39 mouse cellular contexts compared by ENCODE assay signal in the genomic region with DNA sequence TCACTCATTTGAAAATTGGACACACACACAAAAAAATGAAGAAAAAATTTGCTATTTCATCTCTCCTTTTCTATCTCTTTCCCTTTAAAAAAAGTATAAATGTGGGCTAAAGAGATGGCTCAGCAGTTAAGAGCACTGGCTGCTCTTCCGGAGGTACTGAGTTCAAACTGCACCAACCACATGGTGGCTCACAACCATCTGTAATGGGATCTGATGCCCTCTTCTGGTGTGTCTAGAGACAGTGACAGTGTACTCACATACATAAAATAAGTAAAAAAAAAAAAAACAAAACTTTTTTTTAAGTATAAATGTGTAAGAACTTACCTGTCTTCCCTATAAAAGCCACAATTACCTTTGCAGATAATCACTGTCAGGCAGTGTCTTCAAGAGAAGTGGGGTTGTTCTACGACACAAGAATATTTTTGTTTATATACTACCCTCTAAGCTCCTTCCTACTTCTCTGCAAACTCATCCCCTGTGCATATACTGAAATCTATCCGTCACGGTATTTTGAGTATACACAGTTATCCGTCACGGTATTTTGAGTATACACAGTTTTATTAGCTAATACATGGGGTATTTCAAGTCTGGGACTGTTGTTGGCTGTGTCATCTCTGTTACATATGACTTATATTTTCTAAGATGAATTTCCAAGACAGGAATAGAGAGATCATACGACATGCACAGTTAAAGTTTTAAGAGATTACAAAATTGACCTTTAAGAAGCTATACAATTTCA. TPM values are rescaled to one million over a fixed set of nuclear protein-coding genes. Genes with fewer than 3 reads are reported as not detected.
DNase-seq lines count a peak whose midpoint lies in the region; ATAC-seq and TF ChIP-seq lines count a peak whose summit lies in the region.
"Had no signal": no experiment of that assay in that cellular context is flagged by ENCODE, and none has a peak within 500 bp of the region (broad histone marks: within the 10 kb centered on the region; RNA-seq: fewer than 3 reads in every experiment).

No protein-coding gene starts in this region.

- TF ChIP-seq POLR2A in MEL (IDR thresholded peaks at IDR 0.05; ENCODE audit: control insufficient read depth in 1 of 2, insufficient read depth in 1 of 2, low read depth in 1 of 2, low read length in 2 of 2, poor library complexity in 1 of 2): no peak

- no peaks in the 10 kb centered on the region for H3K27me3 ChIP-seq in megakaryocyte, embryonic 14.5 days (replicated peaks)
- H3K27me3 ChIP-seq in MEL (ENCODE audit: control insufficient read depth in 1 of 2, insufficient read depth in 2 of 2, low read length in 2 of 2): no peaks in the 10 kb centered on the region
- H3K27me3 ChIP-seq in neural tube, embryonic 15.5 days (replicated peaks): no peaks in the 10 kb centered on the region
- H3K27me3 ChIP-seq: embryonic facial prominence, embryonic 15.5 days; forebrain, embryonic 12.5 days; hindbrain, embryonic 12.5 days; midbrain, embryonic 12.5 days; neural tube, embryonic 13.5 days; Patski had no signal

- no peak for TF ChIP-seq EP300 in MEL (IDR thresholded peaks at IDR 0.05; ENCODE audit: low read depth in 1 of 2, low read length in 2 of 2)

- H3K36me3 ChIP-seq in megakaryocyte, embryonic 14.5 days (replicated peaks; ENCODE audit: low read length): peaks cover 20% of the 10 kb centered on the region
- peaks cover 3 to 49% of the 10 kb centered on the region in 2 experiments for H3K36me3 ChIP-seq in MEL (ENCODE audit: control insufficient read depth in 1 of 2, insufficient read depth in 2 of 2, low read length in 2 of 2)
- H3K36me3 ChIP-seq in neural tube, embryonic 15.5 days: no peaks in the 10 kb centered on the region
- H3K36me3 ChIP-seq: embryonic facial prominence, embryonic 10.5 days; embryonic facial prominence, embryonic 15.5 days; forebrain, embryonic 12.5 days; hindbrain, embryonic 12.5 days; limb, embryonic 12.5 days; midbrain, embryonic 12.5 days; neural tube, embryonic 13.5 days had no signal

- H3K9me3 ChIP-seq in megakaryocyte, embryonic 14.5 days: no peaks in the 10 kb centered on the region
- no peaks in the 10 kb centered on the region for H3K9me3 ChIP-seq in MEL (replicated peaks; ENCODE audit: insufficient read depth, low read length)
- H3K9me3 ChIP-seq in neural tube, embryonic 15.5 days (replicated peaks): no peaks in the 10 kb centered on the region
- H3K9me3 ChIP-seq: embryonic facial prominence, embryonic 10.5 days; embryonic facial prominence, embryonic 15.5 days; forebrain, embryonic 12.5 days; hindbrain, embryonic 12.5 days; limb, embryonic 12.5 days; midbrain, embryonic 12.5 days; neural tube, embryonic 13.5 days had no signal

- peaks cover 11% of the 10 kb centered on the region for H3K79me2 ChIP-seq in MEL (ENCODE audit: control insufficient read depth, insufficient read depth, low read length, poor library complexity)

- WGBS in neural tube, embryonic 15.5 days: 93% methylated on average over 7 of the region's 7 CpGs

- ATAC-seq in megakaryocyte, adult 5-6 weeks (ENCODE audit: poor library complexity, severe bottlenecking): no peak
- no peak for ATAC-seq in neural tube, embryonic 15.5 days (ENCODE audit: low FRiP score)
- ATAC-seq: CD4-positive, CD25-positive, alpha-beta regulatory T cell, adult 4 months; forebrain, postnatal 0 days; hindbrain, postnatal 0 days; intestine, embryonic 16.5 days; Patski had no signal

- no peak for DNase-seq in gastrocnemius, adult 2 months
- DNase-seq in gastrocnemius, adult 18-20 months (ENCODE audit: low spot score): no peak
- DNase-seq in MEL (ENCODE audit: low read depth, low spot score): peak; percentile 75
- DNase-seq in lung, postnatal 4 days: no peak
- DNase-seq: cerebellum, adult 8-10 months; cerebellum, postnatal 25 days; forebrain, postnatal 0 days; heart, postnatal 36 days; kidney, adult 8-10 months; kidney, postnatal 4 days; lung, postnatal 36 days; thymus, postnatal 14 days had no signal

- H3K4me1 ChIP-seq in megakaryocyte, embryonic 14.5 days: peaks cover 66% of the 10 kb centered on the region
- peaks cover 19 to 44% of the 10 kb centered on the region in 2 experiments for H3K4me1 ChIP-seq in MEL (ENCODE audit: control insufficient read depth in 1 of 2, insufficient read depth in 2 of 2, low read length in 2 of 2)
- peaks cover 10% of the 10 kb centered on the region for H3K4me1 ChIP-seq in neural tube, embryonic 15.5 days

- peak overlapping the region; percentile 78 for H3K27ac ChIP-seq in gastrocnemius, adult 2 months
- H3K27ac ChIP-seq in MEL (ENCODE audit: control insufficient read depth, low read depth, low read length): no peak overlapping the region
- H3K27ac ChIP-seq in neural tube, embryonic 15.5 days (replicated peaks): no peak overlapping the region
- H3K27ac ChIP-seq: embryonic facial prominence, embryonic 10.5 days; forebrain, embryonic 12.5 days; hindbrain, embryonic 12.5 days; hindbrain, postnatal 0 days; kidney, postnatal 0 days; limb, embryonic 12.5 days; midbrain, embryonic 12.5 days; neural tube, embryonic 13.5 days had no signal

- intact Hi-C loops in gastrocnemius, adult 2 months (cut with DNase I): no loop called here

- H3K9ac ChIP-seq in MEL (ENCODE audit: control insufficient read depth, low read depth, low read length, poor library complexity, severe bottlenecking): peak overlapping the region; percentile 76
- H3K9ac ChIP-seq in neural tube, embryonic 15.5 days (replicated peaks): no peak overlapping the region
- H3K9ac ChIP-seq: embryonic facial prominence, embryonic 15.5 days; forebrain, embryonic 12.5 days; forebrain, postnatal 0 days; hindbrain, embryonic 12.5 days; limb, embryonic 12.5 days; midbrain, embryonic 12.5 days; neural tube, embryonic 13.5 days had no signal

- TF ChIP-seq CTCF in gastrocnemius, adult 2 months (IDR thresholded peaks at IDR 0.05): no peak
- peak in 2 of 3 experiments; percentile 7 to 45; a peak in 2 of 6 replicates for TF ChIP-seq CTCF in MEL (IDR thresholded peaks at IDR 0.05 in 2 of 3, conservative IDR thresholded peaks at IDR 0.05 in 1 of 3; ENCODE audit: control insufficient read depth in 1 of 3, insufficient read depth in 1 of 3, low read depth in 2 of 3, low read length in 3 of 3, poor library complexity in 1 of 3, severe bottlenecking in 1 of 3)

- H3K4me2 ChIP-seq in neural tube, embryonic 15.5 days: no peak overlapping the region
- H3K4me2 ChIP-seq: forebrain, embryonic 12.5 days; heart, embryonic 11.5 days; hindbrain, embryonic 12.5 days; limb, embryonic 12.5 days; midbrain, embryonic 12.5 days; neural tube, embryonic 13.5 days had no signal

- no peak for TF ChIP-seq RAD21 in MEL (IDR thresholded peaks at IDR 0.05; ENCODE audit: low read depth, low read length)

- H3K4me3 ChIP-seq in gastrocnemius, adult 2 months: no peak overlapping the region; the same call in 1 of the 2 replicates
- peak overlapping the region; percentile 90 for H3K4me3 ChIP-seq in megakaryocyte, embryonic 14.5 days (replicated peaks)
- peak overlapping the region; percentile 74 to 87 for H3K4me3 ChIP-seq in MEL (ENCODE audit: control insufficient read depth in 1 of 2, insufficient read depth in 1 of 2, low read depth in 2 of 2, low read length in 2 of 2)
- no peak overlapping the region for H3K4me3 ChIP-seq in neural tube, embryonic 15.5 days (replicated peaks)
- H3K4me3 ChIP-seq: embryonic facial prominence, embryonic 10.5 days; embryonic facial prominence, embryonic 15.5 days; forebrain, embryonic 12.5 days; hindbrain, embryonic 12.5 days; limb, embryonic 12.5 days; midbrain, embryonic 12.5 days; neural tube, embryonic 13.5 days had no signal

RNA-seq across cellular contexts. Expression of gene Cd274, which starts 3.5 kb away (rescaled TPM):
- total RNA-seq in gastrocnemius, adult 2 months (2021): under 1 TPM; 0.59 to 0.71 TPM
- 1 to 10 TPM in 1 of 2 experiments, under 1 TPM in 1; 0.43 to 2.5 TPM for total RNA-seq in gastrocnemius, adult 18-20 months (2021)
- polyA plus RNA-seq in megakaryocyte, embryonic 14.5 days (2012; ENCODE audit: insufficient read depth, low replicate concordance): 1.5 TPM in 1 of 2 replicates, not detected in the other
- total RNA-seq in megakaryocyte, adult 5-6 weeks (2015): 4.1 and 5.6 TPM in 2 replicates
- total RNA-seq in megakaryocyte, adult 5-6 weeks (2017): 2.6 and 2.9 TPM in 2 replicates
- 3.1 and 3.2 TPM in 2 replicates for total RNA-seq in MEL (2012; rRNA removed)
- polyA plus RNA-seq in MEL (2012; ENCODE audit: insufficient read depth in 1 of 2, insufficient read length in 2 of 2, low read depth in 1 of 2, low replicate concordance in 2 of 2, missing spikeins in 1 of 2): 1 to 10 TPM in 1 of 2 experiments, not detected in 1; 5.0 TPM
- 0.81 and 4.5 TPM in 2 replicates for polyA plus RNA-seq in neural tube, embryonic 15.5 days (2015; fragmentation: Nextera tagmentation; extraction: Ambion mirVana)

RNA-seq across cellular contexts. Expression of gene Plgrkt, which starts 3.5 kb away (rescaled TPM):
- 10 to 100 TPM; 16.1 to 21.2 TPM for total RNA-seq in gastrocnemius, adult 2 months (2021)
- total RNA-seq in gastrocnemius, adult 18-20 months (2021): 10 to 100 TPM; 18.8 to 20.4 TPM
- polyA plus RNA-seq in megakaryocyte, embryonic 14.5 days (2012; ENCODE audit: insufficient read depth, low replicate concordance): 39.0 and 52.8 TPM in 2 replicates
- 66.4 and 70.8 TPM in 2 replicates for total RNA-seq in megakaryocyte, adult 5-6 weeks (2015)
- 50.8 and 57.1 TPM in 2 replicates for total RNA-seq in megakaryocyte, adult 5-6 weeks (2017)
- 107 and 117 TPM in 2 replicates for total RNA-seq in MEL (2012; rRNA removed)
- polyA plus RNA-seq in MEL (2012; ENCODE audit: insufficient read depth in 1 of 2, insufficient read length in 2 of 2, low read depth in 1 of 2, low replicate concordance in 2 of 2, missing spikeins in 1 of 2): 100 to 1,000 TPM in 1 of 2 experiments, not detected in 1; 145 TPM
- polyA plus RNA-seq in neural tube, embryonic 15.5 days (2015; fragmentation: Nextera tagmentation; extraction: Ambion mirVana): 75.7 and 132 TPM in 2 replicates

RNA-seq across cellular contexts. Expression of gene Rln1, which starts 36.2 kb away (rescaled TPM):
- not detected for total RNA-seq in gastrocnemius, adult 2 months (2021)
- not detected for total RNA-seq in gastrocnemius, adult 18-20 months (2021)
- polyA plus RNA-seq in megakaryocyte, embryonic 14.5 days (2012; ENCODE audit: insufficient read depth, low replicate concordance): not detected in 2 replicates
- total RNA-seq in megakaryocyte, adult 5-6 weeks (2015): not detected in 2 replicates
- total RNA-seq in megakaryocyte, adult 5-6 weeks (2017): not detected in 2 replicates
- total RNA-seq in MEL (2012; rRNA removed): 0.04 TPM in 1 of 2 replicates, not detected in the other
- polyA plus RNA-seq in MEL (2012; ENCODE audit: insufficient read depth in 1 of 2, insufficient read length in 2 of 2, low read depth in 1 of 2, low replicate concordance in 2 of 2, missing spikeins in 1 of 2): not detected
- polyA plus RNA-seq in neural tube, embryonic 15.5 days (2015; fragmentation: Nextera tagmentation; extraction: Ambion mirVana): 3.6 and 4.5 TPM in 2 replicates
- total RNA-seq: adrenal gland, postnatal 10 days; gastrocnemius, adult 8-10 months; heart, postnatal 36 days; liver, adult 2 months had no signal
- polyA plus RNA-seq: CD4-positive, CD25-positive, alpha-beta regulatory T cell, adult 4 months; heart, embryonic 16.5 days; intestine, embryonic 16.5 days; liver, adult 2 months; liver, embryonic 16.5 days; Patski; stomach, embryonic 14.5 days; testis, adult 2 months had no signal

RNA-seq across cellular contexts. Expression of gene Pdcd1lg2, which starts 40.0 kb away (rescaled TPM):
- not detected for total RNA-seq in gastrocnemius, adult 2 months (2021)
- not detected for total RNA-seq in gastrocnemius, adult 18-20 months (2021)
- not detected in 2 replicates for polyA plus RNA-seq in megakaryocyte, embryonic 14.5 days (2012; ENCODE audit: insufficient read depth, low replicate concordance)
- total RNA-seq in megakaryocyte, adult 5-6 weeks (2015): 0.75 TPM in 1 of 2 replicates, not detected in the other
- 0.44 and 1.8 TPM in 2 replicates for total RNA-seq in megakaryocyte, adult 5-6 weeks (2017)
- 1.3 and 1.7 TPM in 2 replicates for total RNA-seq in MEL (2012; rRNA removed)
- polyA plus RNA-seq in MEL (2012; ENCODE audit: insufficient read depth in 1 of 2, insufficient read length in 2 of 2, low read depth in 1 of 2, low replicate concordance in 2 of 2, missing spikeins in 1 of 2): 1 to 10 TPM in 1 of 2 experiments, not detected in 1; 5.4 TPM
- polyA plus RNA-seq in neural tube, embryonic 15.5 days (2015; fragmentation: Nextera tagmentation; extraction: Ambion mirVana): 0.09 and 0.56 TPM in 2 replicates
- total RNA-seq: adrenal gland, postnatal 10 days; gastrocnemius, adult 8-10 months; gastrocnemius, postnatal 4 days; heart, postnatal 36 days had no signal
- polyA plus RNA-seq: embryonic facial prominence, embryonic 10.5 days; embryonic facial prominence, embryonic 15.5 days; forebrain, postnatal 0 days; heart, embryonic 11.5 days; hindbrain, embryonic 12.5 days; kidney, postnatal 0 days; limb, embryonic 12.5 days; lung, embryonic 16.5 days; midbrain, embryonic 12.5 days; neural tube, embryonic 13.5 days; stomach, embryonic 14.5 days had no signal

RNA-seq across cellular contexts. Expression of gene Insl6, which starts 45.6 kb away (rescaled TPM):
- total RNA-seq in gastrocnemius, adult 2 months (2021): not detected
- not detected for total RNA-seq in gastrocnemius, adult 18-20 months (2021)
- 0.97 TPM in 1 of 2 replicates, not detected in the other for polyA plus RNA-seq in megakaryocyte, embryonic 14.5 days (2012; ENCODE audit: insufficient read depth, low replicate concordance)
- total RNA-seq in megakaryocyte, adult 5-6 weeks (2015): not detected in 2 replicates
- total RNA-seq in megakaryocyte, adult 5-6 weeks (2017): 0.81 TPM in 1 of 2 replicates, not detected in the other
- total RNA-seq in MEL (2012; rRNA removed): 2.2 and 3.1 TPM in 2 replicates
- polyA plus RNA-seq in MEL (2012; ENCODE audit: insufficient read depth in 1 of 2, insufficient read length in 2 of 2, low read depth in 1 of 2, low replicate concordance in 2 of 2, missing spikeins in 1 of 2): 1 to 10 TPM in 1 of 2 experiments, not detected in 1; 9.9 TPM
- polyA plus RNA-seq in neural tube, embryonic 15.5 days (2015; fragmentation: Nextera tagmentation; extraction: Ambion mirVana): 1.7 and 3.2 TPM in 2 replicates
- total RNA-seq: gastrocnemius, adult 8-10 months; heart, postnatal 36 days; hindbrain, postnatal 0 days; left cerebral cortex, postnatal 14 days; midbrain, postnatal 0 days had no signal

Comparison
In these comparisons a context has a peak if more than half of its experiments do, and no peak if none do; other contexts are left out.
1. H3K4me3 ChIP-seq: peak in megakaryocyte, embryonic 14.5 days (single experiment) and MEL (2 of 2); none in gastrocnemius, adult 2 months (single experiment) and neural tube, embryonic 15.5 days (single experiment).